Mouse (Mus musculus): ENCODE measurements around the gene Hist1h2ah.
A peak's percentile ranks its signal among the peaks of the same experiment; 100 is the strongest.
"Not testable (repeated sequence)": the region's sequence is repeated elsewhere in the genome, so short reads cannot be mapped to it uniquely, and the experiment has no call there.

Hist1h2ah gene

GRCm38 (mm10) chr13:22035267-22036148, at the start of gene Hist1h2ah, which contains the start of gene Hist1h2bk:
Hist1h2ah (minus strand) TSS chr13:22035568.
Hist1h2bk (plus strand) TSS chr13:22035870.
- DNase-seq (ENCODE audit: low spot score in 2 of 2) = peak; percentile 60 to 76

GRCm38 (mm10) chr13:22084140-22084539, 48.8 kb upstream of the Hist1h2ah start, which contains the start of gene Vmn1r188:
Vmn1r188 (plus strand) TSS chr13:22084440.
- not testable (repeated sequence) for DNase-seq (ENCODE audit: low spot score in 2 of 2)

DNA sequence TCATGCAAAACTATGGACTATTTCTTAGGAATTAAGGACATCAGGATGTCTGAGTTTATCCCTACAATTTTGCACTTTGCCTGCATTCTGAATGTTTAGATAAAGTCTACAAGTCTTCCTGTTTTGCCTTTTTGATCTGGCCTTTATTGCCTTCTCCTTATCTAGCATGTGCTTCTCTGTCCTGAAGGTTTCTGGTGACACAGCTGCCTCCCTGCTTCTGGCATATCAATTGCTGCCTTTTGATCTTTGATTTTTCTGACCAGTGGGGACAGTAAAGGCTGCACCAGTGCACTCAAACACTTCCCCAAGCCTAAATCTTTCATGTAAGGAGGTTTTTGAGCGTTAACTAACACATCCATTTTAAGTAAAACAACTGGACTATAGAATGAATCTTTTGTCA, 28.1 kb upstream of the Hist1h2ah start:
- DNase-seq (ENCODE audit: low spot score in 2 of 2) = no peak

GRCm38 (mm10) chr13:22061422-22061821, 26.1 kb upstream of the Hist1h2ah start:
- DNase-seq (ENCODE audit: low spot score in 2 of 2) = no peak

- no peak for DNase-seq (ENCODE audit: low spot score in 2 of 2)
Observed at GRCm38 (mm10) chr13:22053754-22054153, 18.4 kb upstream of the Hist1h2ah start.

GRCm38 (mm10) chr13:22051523-22051859, 16.1 kb upstream of the Hist1h2ah start:
- no peak for DNase-seq (ENCODE audit: low spot score in 2 of 2)

GRCm38 (mm10) chr13:22050591-22051522, 15.5 kb upstream of the Hist1h2ah start:
- peak; percentile 84 to 89 for DNase-seq (ENCODE audit: low spot score in 2 of 2)

DNA sequence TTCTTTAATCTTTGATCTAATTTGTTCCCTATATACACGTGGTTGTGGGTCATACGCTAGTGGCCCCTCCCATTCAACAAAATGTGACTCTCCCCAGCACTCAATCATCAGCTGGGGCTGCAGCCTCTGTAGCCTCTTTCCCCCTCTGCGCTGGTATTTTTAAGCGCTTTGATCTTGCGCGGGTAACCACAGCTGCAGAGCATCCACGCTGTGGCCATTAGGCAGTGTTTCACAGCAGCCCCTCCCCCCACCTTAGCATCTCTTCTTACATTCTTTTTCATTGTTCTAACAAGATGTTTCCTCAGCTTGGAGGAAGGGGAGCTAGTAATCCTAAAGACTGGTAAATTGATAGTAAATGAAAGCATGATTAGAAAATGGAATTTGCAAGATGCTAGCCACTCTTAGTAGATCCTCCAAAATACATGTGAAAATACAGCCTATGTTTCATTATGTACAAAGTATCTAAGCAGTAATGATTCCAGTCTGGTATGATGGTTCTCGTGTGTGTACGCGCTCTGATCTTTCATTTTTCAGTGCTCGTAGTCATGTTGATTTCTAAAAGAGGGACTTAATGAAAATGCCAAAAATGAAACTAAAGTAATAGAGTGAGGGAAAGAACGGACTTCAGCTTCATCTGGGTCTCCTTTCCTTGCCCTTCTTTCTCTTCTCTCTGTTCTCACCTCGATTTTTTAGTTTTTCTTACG, 14.5 kb upstream of the Hist1h2ah start:
- no peak for DNase-seq (ENCODE audit: low spot score in 2 of 2)

- no peak for DNase-seq (ENCODE audit: low spot score in 2 of 2)
Observed at GRCm38 (mm10) chr13:22049041-22049440, 13.7 kb upstream of the Hist1h2ah start.

- DNase-seq (ENCODE audit: low spot score in 2 of 2) = no peak
Observed at GRCm38 (mm10) chr13:22045311-22045710, 9.9 kb upstream of the Hist1h2ah start.

DNA sequence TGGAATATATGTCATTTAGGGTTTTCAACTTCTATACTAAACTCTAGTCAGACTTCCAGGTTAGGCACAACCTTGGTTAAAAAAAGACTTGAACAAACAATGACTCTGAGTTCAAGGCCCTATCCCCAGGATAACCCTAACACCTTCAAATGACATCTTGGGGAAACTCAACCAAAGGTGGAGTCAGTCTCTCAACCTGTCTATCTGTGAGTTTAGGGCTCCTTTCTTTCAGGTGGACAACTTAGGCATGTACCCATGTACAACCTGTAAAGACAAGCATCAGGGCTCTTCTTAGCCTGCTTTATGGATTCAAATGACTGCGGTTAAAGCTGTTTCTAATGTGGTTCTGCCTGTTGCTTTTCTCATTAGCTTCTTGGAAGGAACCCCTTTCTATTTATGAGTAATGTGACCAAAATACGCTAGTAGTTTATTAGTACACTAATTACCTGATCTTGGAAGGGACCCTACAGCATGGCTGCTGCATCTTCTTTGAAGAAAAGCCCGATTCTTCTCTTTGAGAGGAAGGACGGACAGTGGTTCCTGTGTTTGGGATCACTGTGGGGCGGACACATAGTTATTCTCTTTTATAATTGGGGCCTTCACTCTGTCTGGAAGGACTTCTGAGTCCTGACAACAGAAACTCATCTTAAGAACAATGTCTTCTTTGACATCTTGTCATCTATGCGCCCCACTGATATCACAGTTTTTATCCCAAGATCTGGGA, 9.2 kb upstream of the Hist1h2ah start:
- no peak for DNase-seq (ENCODE audit: low spot score in 2 of 2)

- no peak for DNase-seq (ENCODE audit: low spot score in 2 of 2)
Observed at GRCm38 (mm10) chr13:22043503-22044431, 8.4 kb upstream of the Hist1h2ah start.

GRCm38 (mm10) chr13:22042568-22043502, 7.5 kb upstream of the Hist1h2ah start, which contains the start of the genes Hist1h2ag and Hist1h2bj:
Hist1h2ag (minus strand) TSS chr13:22042944.
Hist1h2bj (plus strand) TSS chr13:22043214.
- DNase-seq (ENCODE audit: low spot score in 2 of 2) = peak; percentile 74 to 79

DNA sequence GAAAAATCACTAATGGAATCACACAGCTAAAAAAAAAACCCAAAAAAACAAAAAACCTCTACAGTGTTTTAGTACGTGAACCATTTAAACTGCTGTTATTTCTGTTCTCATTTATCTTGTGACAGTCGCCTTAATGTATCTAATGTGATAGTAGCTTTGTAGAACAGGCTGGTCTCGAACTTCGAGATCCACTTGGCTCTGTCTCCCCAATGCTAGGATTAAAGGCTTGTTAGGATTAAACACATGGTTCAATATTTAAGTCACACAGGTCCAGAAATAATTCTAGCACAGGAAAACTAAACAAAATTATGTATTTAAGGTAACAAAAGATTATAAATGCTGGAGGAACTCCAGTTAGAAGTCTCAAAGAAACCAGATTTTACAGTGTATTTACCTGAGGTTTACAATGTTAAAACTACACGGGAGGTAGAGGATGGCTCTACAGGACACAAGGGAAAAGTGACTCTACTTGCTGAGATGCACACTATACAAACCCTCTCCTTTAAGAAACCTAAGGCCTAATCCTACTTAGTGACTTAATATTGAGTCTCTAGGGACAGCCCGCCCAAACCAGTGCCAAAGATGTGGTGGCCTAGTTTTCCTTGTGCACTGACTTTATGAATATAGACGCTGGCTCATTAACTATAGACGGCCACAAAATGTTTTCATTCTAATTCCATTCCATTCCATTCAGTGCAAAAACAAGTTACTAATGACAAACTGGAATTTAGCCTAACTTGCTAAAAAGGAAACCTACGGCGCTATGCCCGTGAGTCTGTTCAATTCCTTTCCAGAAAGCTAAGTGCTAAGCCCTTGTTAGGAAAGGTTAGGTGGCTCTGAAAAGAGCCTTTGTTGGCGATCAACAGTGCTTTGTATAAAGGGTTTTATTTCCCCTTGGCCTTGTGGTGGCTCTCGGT, 6.5 kb upstream of the Hist1h2ah start:
- no peak for DNase-seq (ENCODE audit: low spot score in 2 of 2)

DNA sequence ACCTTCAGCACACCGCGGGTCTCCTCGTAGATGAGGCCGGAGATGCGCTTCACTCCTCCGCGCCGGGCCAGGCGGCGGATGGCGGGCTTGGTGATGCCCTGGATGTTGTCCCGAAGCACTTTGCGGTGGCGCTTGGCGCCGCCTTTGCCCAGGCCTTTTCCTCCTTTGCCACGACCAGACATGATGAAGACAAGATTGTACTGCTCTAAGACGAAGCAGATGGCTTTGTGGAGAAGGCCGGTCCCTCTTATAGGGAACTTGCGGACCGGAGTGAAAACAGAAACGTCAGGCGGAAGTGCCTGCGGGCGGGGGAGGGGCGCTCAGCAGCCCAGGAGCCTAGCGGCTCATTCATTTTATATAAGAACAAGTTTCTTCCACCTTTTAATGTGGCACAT, 5.8 kb upstream of the Hist1h2ah start, which contains the start of gene Hist1h4i:
Gene Hist1h4i (minus strand): TSS at position 221 of the 395 bp plus-strand sequence.
- DNase-seq (ENCODE audit: low spot score in 2 of 2) = peak; percentile 98 to 99

DNA sequence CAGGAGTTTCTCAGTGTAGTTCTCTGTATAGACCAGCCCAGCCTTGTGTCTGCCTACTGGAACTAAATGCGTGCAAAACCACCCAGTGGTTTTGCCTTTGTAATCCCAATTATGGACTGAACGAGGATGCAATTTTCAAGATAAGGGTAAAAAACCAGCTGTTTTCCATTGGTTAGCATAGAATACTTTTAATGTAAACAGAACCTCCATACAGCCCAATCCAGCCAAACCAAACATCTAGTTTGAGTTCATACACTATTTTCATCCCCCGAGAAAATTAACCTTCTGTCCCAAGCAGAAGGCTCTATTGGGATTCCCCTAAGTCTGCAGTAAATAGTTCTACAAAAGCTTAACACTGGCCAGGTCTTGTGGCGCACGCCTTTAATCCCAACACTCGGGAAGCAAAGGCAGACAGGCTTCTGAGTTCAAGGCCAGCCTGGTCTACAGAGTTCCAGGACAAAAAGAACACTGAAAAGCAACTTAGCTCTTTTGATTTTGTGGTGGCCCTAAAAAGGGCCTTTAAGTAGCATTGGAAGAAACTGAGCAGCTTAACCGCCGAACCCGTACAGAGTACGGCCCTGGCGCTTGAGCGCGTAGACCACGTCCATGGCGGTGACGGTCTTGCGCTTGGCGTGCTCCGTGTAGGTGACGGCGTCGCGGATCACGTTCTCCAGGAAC, 5.2 kb upstream of the Hist1h2ah start:
- DNase-seq (ENCODE audit: low spot score in 2 of 2) = no peak

DNA sequence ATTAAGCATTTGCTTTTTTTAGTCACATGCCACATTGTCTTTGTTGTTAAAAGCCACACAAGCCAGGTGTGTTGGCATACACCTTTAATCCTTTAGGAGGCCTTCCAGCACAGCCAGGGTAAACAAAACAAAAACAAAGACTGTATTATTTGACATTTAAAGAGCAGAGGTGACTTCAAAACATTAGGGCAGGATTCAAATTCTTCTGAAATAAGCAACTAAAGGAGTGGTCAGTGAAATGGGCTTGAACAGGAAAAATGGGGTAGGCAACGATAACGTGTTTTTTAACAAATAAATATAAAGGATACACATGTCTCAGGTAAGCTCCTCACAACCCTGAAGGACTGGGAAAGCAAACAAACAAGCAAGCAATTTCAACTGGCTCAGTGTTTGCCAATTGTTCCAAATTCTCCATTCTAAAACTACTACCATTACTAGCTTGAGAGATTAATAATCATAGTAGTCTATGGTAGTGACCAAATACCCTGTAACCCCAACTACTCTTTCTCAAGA, 4.6 kb upstream of the Hist1h2ah start:
- DNase-seq (ENCODE audit: low spot score in 2 of 2) = no peak
